Mouse (Mus musculus) neural tube, embryonic 11.5 days (tissue): ENCODE measurements around the gene Uspl1. TPM values are rescaled to one million over a fixed set of nuclear protein-coding genes. Genes with fewer than 3 reads are reported as not detected.

ENCODE experiments used
- ATAC-seq: fragments of 200-750 bp; cut with Nextera tagmentation; 2 replicates; pipeline ENCODE4 v1.8.0; 2017; ENCODE audit warnings: moderate number of reproducible peaks, mild to moderate bottlenecking, moderate TSS enrichment, moderate library complexity; ENCODE audit not compliant: insufficient read depth, low FRiP score, low TSS enrichment
- DNase-seq: peaks from one replicate; pipeline ENCODE4 v3.0.0-alpha.2; 2015; ENCODE audit warnings: low spot score
- H3K27ac ChIP-seq: fragments of 300-500 bp; sonication (generic); 2 replicates; pipeline ENCODE4 v1.5.1; 2014; ENCODE audit warnings: low read depth, mild to moderate bottlenecking, low read length
- H3K27me3 ChIP-seq: fragments of 300-500 bp; sonication (generic); 2 replicates; pipeline ENCODE4 v1.6.1; 2014; ENCODE audit warnings: mild to moderate bottlenecking, low read length, mixed read lengths; ENCODE audit not compliant: control insufficient read depth, insufficient read depth
- H3K36me3 ChIP-seq: fragments of 300-500 bp; sonication (generic); 2 replicates; pipeline ENCODE4 v1.6.1; 2014; ENCODE audit warnings: mild to moderate bottlenecking, low read length, moderate library complexity, mixed read lengths; ENCODE audit not compliant: control insufficient read depth, insufficient read depth
- H3K4me1 ChIP-seq: fragments of 300-500 bp; sonication (generic); 2 replicates; pipeline ENCODE4 v1.6.1; 2014; ENCODE audit warnings: low read length, mixed read lengths; ENCODE audit not compliant: control insufficient read depth, insufficient read depth
- H3K4me2 ChIP-seq: fragments of 300-500 bp; sonication (generic); 2 replicates; pipeline ENCODE4 v1.6.1; 2014; ENCODE audit warnings: low read depth, mild to moderate bottlenecking, moderate library complexity
- H3K4me3 ChIP-seq: fragments of 300-500 bp; sonication (generic); 2 replicates; pipeline ENCODE4 v1.5.1; 2014; ENCODE audit warnings: low read depth, low read length
- H3K9ac ChIP-seq: fragments of 300-500 bp; sonication (generic); 2 replicates; pipeline ENCODE4 v1.6.1; 2014; ENCODE audit warnings: mild to moderate bottlenecking, low read length
- H3K9me3 ChIP-seq: fragments of 300-500 bp; sonication (generic); 2 replicates; pipeline ENCODE4 v1.6.1; 2016; ENCODE audit warnings: low read length; ENCODE audit not compliant: control insufficient read depth
- WGBS: fragments of 180-500 bp; shearing (Covaris S2); extraction: QIAGEN DNeasy Blood & Tissue Kit; methylation state at CpG from one replicate; pipeline ENCODE4 v1.1.7; 2014; 5-methylcytosine and 5-hydroxymethylcytosine counted together
- microRNA-seq: library from miRNA; unstranded; fragments of <30 nt; microRNA quantifications from one replicate; pipeline ENCODE4, GENCODE M21; 2016
- polyA plus RNA-seq: library from polyadenylated mRNA; unstranded; fragments of >200 nt; fragmentation: Nextera tagmentation; extraction: Ambion mirVana; gene quantifications from 2 replicates; pipeline ENCODE4 v1.2.1, GENCODE M21; 2014

Uspl1 gene
- polyA plus RNA-seq, 1 experiment from 2014 or later: 78.6 TPM

GRCm38 (mm10) chr5:149264405-149264804, 80.3 kb downstream of the Uspl1 start, which contains the start of gene Alox5ap:
Alox5ap (plus strand) TSS chr5:149264767.
- no peak for DNase-seq
- no peak for ATAC-seq
- no peaks in the 10 kb centered on the region for H3K4me1 ChIP-seq

GRCm38 (mm10) chr5:149264878-149265279, 80.7 kb downstream of the Uspl1 start:
- 61% methylated on average over 6 of the region's 6 CpGs for WGBS
- DNase-seq (no peak), ATAC-seq (no peak)

More at GRCm38 (mm10) chr5:149264405-149264804, 80.3 kb downstream of the Uspl1 start, which contains the start of gene Alox5ap:
- H3K9ac ChIP-seq: no peak within 1 kb of the TSS
- H3K4me2 ChIP-seq: no peak within 1 kb of the TSS
- no peaks in the 10 kb centered on the region; the same call in 1 of the 2 replicates for H3K36me3 ChIP-seq
- no peak within 1 kb of the TSS for H3K4me3 ChIP-seq
- 0 out of 2 replicates have a peak, but pooled peaks cover 4% of the 10 kb centered on the region for H3K9me3 ChIP-seq
- H3K27ac ChIP-seq: no peak within 1 kb of the TSS
- 61% methylated on average over 4 of the region's 4 CpGs for WGBS
- no peaks in the 10 kb centered on the region for H3K27me3 ChIP-seq

More at GRCm38 (mm10) chr5:149264878-149265279, 80.7 kb downstream of the Uspl1 start:
- H3K9me3 ChIP-seq: 0 out of 2 replicates have a peak, but pooled peaks cover 4% of the 10 kb centered on the region
- no peaks in the 10 kb centered on the region for H3K27me3 ChIP-seq
- no peak overlapping the region for H3K4me2 ChIP-seq
- no peak overlapping the region for H3K27ac ChIP-seq
- H3K4me3 ChIP-seq: no peak overlapping the region
- no peaks in the 10 kb centered on the region for H3K4me1 ChIP-seq
- no peaks in the 10 kb centered on the region; the same call in 1 of the 2 replicates for H3K36me3 ChIP-seq
- no peak overlapping the region for H3K9ac ChIP-seq

Small RNA genes lying within 50 kb of the gene (microRNA-seq; reads per million reads assigned to microRNA genes)
- not detected for gene Gm24105

Other genes with a start within 250 kb of the Uspl1 start
- 0.50 and 2.0 TPM in 2 replicates for gene Gm42791, start 189.2 kb upstream of the Uspl1 start, polyA plus RNA-seq
- gene Hmgb1, start 139 bp downstream of the Uspl1 start, polyA plus RNA-seq: 1,783 and 1,801 TPM in 2 replicates
- 6.0 and 6.6 TPM in 2 replicates for gene Alox5ap, start 80.4 kb downstream of the Uspl1 start, polyA plus RNA-seq
- 0.16 and 0.28 TPM in 2 replicates for gene Medag, start 227.4 kb downstream of the Uspl1 start, polyA plus RNA-seq